Mouse (Mus musculus): ENCODE data around the gene Cyth4. TPM values are rescaled to one million over a fixed set of nuclear protein-coding genes. Genes with fewer than 3 reads are reported as not detected.

Cyth4 gene
- total RNA-seq, 2 experiments from 2014 or later: 137 to 263 TPM

Other genes starting within 250 kb of the Cyth4 start
- gene Tex33, start 201.1 kb upstream of the Cyth4 start, total RNA-seq (2015): not detected in 2 replicates
- not detected in 2 replicates for gene Tex33, start 201.1 kb upstream of the Cyth4 start, total RNA-seq (2017)
- gene Tst, start 191.1 kb upstream of the Cyth4 start, total RNA-seq (2015): 9.8 and 10.4 TPM in 2 replicates
- 3.3 and 8.8 TPM in 2 replicates for gene Tst, start 191.1 kb upstream of the Cyth4 start, total RNA-seq (2017)
- gene Mpst, start 190.6 kb upstream of the Cyth4 start, total RNA-seq (2015): 3.8 and 5.9 TPM in 2 replicates
- gene Mpst, start 190.6 kb upstream of the Cyth4 start, total RNA-seq (2017): 12.9 and 24.2 TPM in 2 replicates
- gene Kctd17, start 168.5 kb upstream of the Cyth4 start, total RNA-seq (2015): 8.7 and 9.5 TPM in 2 replicates
- gene Kctd17, start 168.5 kb upstream of the Cyth4 start, total RNA-seq (2017): 5.2 and 9.6 TPM in 2 replicates
- gene Tmprss6, start 128.4 kb upstream of the Cyth4 start, total RNA-seq (2015): not detected in 2 replicates
- not detected in 2 replicates for gene Tmprss6, start 128.4 kb upstream of the Cyth4 start, total RNA-seq (2017)
- 7.0 and 10.5 TPM in 2 replicates for gene Il2rb, start 101.8 kb upstream of the Cyth4 start, total RNA-seq (2015)
- 5.4 and 9.4 TPM in 2 replicates for gene Il2rb, start 101.8 kb upstream of the Cyth4 start, total RNA-seq (2017)
- gene C1qtnf6, start 65.6 kb upstream of the Cyth4 start, total RNA-seq (2015): 2.4 and 2.7 TPM in 2 replicates
- gene C1qtnf6, start 65.6 kb upstream of the Cyth4 start, total RNA-seq (2017): 0.89 TPM in 1 of 2 replicates, not detected in the other
- 0.02 TPM in 1 of 2 replicates, not detected in the other for gene Sstr3, start 52.4 kb upstream of the Cyth4 start, total RNA-seq (2015)
- gene Sstr3, start 52.4 kb upstream of the Cyth4 start, total RNA-seq (2017): not detected in 2 replicates
- 581 and 637 TPM in 2 replicates for gene Rac2, start 24.3 kb upstream of the Cyth4 start, total RNA-seq (2015)
- gene Rac2, start 24.3 kb upstream of the Cyth4 start, total RNA-seq (2017): 416 and 453 TPM in 2 replicates
- gene Elfn2, start 121.7 kb downstream of the Cyth4 start, total RNA-seq (2015): 0.02 TPM in 1 of 2 replicates, not detected in the other
- gene Elfn2, start 121.7 kb downstream of the Cyth4 start, total RNA-seq (2017): not detected in 2 replicates
- 8.8 and 9.8 TPM in 2 replicates for gene Mfng, start 176.4 kb downstream of the Cyth4 start, total RNA-seq (2015)
- gene Mfng, start 176.4 kb downstream of the Cyth4 start, total RNA-seq (2017): 5.7 and 5.8 TPM in 2 replicates
- gene Card10, start 206.0 kb downstream of the Cyth4 start, total RNA-seq (2015): 2.3 and 2.7 TPM in 2 replicates
- 0.92 and 1.1 TPM in 2 replicates for gene Card10, start 206.0 kb downstream of the Cyth4 start, total RNA-seq (2017)
- gene Cdc42ep1, start 245.6 kb downstream of the Cyth4 start, total RNA-seq (2015): not detected in 2 replicates
- 0.26 TPM in 1 of 2 replicates, not detected in the other for gene Cdc42ep1, start 245.6 kb downstream of the Cyth4 start, total RNA-seq (2017)

All from megakaryocyte, adult 5-6 weeks (primary cell).